Mouse (Mus musculus): ENCODE measurements around the gene Cdk2. TPM values are rescaled to one million over a fixed set of nuclear protein-coding genes. Genes with fewer than 3 reads are reported as not detected.
"Not testable (repeated sequence)": the region's sequence is repeated elsewhere in the genome, so short reads cannot be mapped to it uniquely, and the experiment has no call there.

Cdk2 gene
- total RNA-seq (2022): 1 to 10 TPM; 2.5 to 3.4 (median 2.6) TPM

- DNase-seq (ENCODE audit: low spot score in 2 of 2): peak; percentile 86 to 91
Measured at GRCm38 (mm10) chr10:128704491-128705316, at the start of gene Cdk2. TSS of gene Cdk2 (minus strand) at chr10:128705031.

GRCm38 (mm10) chr10:128748252-128748864 lies 43.5 kb upstream of the Cdk2 start:
- peak; percentile 60 to 63 for DNase-seq (ENCODE audit: low spot score in 2 of 2)

GRCm38 (mm10) chr10:128747646-128748251 lies 42.9 kb upstream of the Cdk2 start, which contains the start of gene Pym1:
TSS of gene Pym1 (plus strand) at chr10:128747889.
- DNase-seq (ENCODE audit: low spot score in 2 of 2): peak; percentile 73 to 79

- DNase-seq (ENCODE audit: low spot score in 2 of 2): no peak
Measured at GRCm38 (mm10) chr10:128746972-128747645, 42.3 kb upstream of the Cdk2 start.

- DNase-seq (ENCODE audit: low spot score in 2 of 2): no peak
Measured at GRCm38 (mm10) chr10:128745946-128746613, 41.2 kb upstream of the Cdk2 start.

- no peak for DNase-seq (ENCODE audit: low spot score in 2 of 2)
Measured at GRCm38 (mm10) chr10:128744680-128745601, 40.1 kb upstream of the Cdk2 start, which contains the start of gene Dgka. TSS of gene Dgka (minus strand) at chr10:128744855.

GRCm38 (mm10) chr10:128744211-128744610 lies 39.4 kb upstream of the Cdk2 start:
- DNase-seq (ENCODE audit: low spot score in 2 of 2): peak in 1 of 2 experiments; percentile 7

GRCm38 (mm10) chr10:128743791-128744191 lies 39.0 kb upstream of the Cdk2 start:
- peak; percentile 22 to 47 for DNase-seq (ENCODE audit: low spot score in 2 of 2)

GRCm38 (mm10) chr10:128743235-128743634 lies 38.4 kb upstream of the Cdk2 start:
- no peak for DNase-seq (ENCODE audit: low spot score in 2 of 2)

- DNase-seq (ENCODE audit: low spot score in 2 of 2): no peak
Measured at GRCm38 (mm10) chr10:128742616-128743015, 37.8 kb upstream of the Cdk2 start.

- DNase-seq (ENCODE audit: low spot score in 2 of 2): no peak
Measured at GRCm38 (mm10) chr10:128740296-128740695, 35.5 kb upstream of the Cdk2 start.

- DNase-seq (ENCODE audit: low spot score in 2 of 2): no peak
Measured at GRCm38 (mm10) chr10:128737435-128737834, 32.6 kb upstream of the Cdk2 start.

- DNase-seq (ENCODE audit: low spot score in 2 of 2): no peak
Measured at GRCm38 (mm10) chr10:128731992-128732391, 27.2 kb upstream of the Cdk2 start.

GRCm38 (mm10) chr10:128731002-128731433 lies 26.2 kb upstream of the Cdk2 start:
- peak; percentile 37 to 60 for DNase-seq (ENCODE audit: low spot score in 2 of 2)

- no peak for DNase-seq (ENCODE audit: low spot score in 2 of 2)
Measured at GRCm38 (mm10) chr10:128728059-128728458, 23.2 kb upstream of the Cdk2 start.

- DNase-seq (ENCODE audit: low spot score in 2 of 2): not testable (repeated sequence)
Measured at GRCm38 (mm10) chr10:128725466-128725865, 20.6 kb upstream of the Cdk2 start.

- DNase-seq (ENCODE audit: low spot score in 2 of 2): no peak
Measured at GRCm38 (mm10) chr10:128715559-128716537, 11.0 kb upstream of the Cdk2 start.

GRCm38 (mm10) chr10:128711318-128711717 lies 6.5 kb upstream of the Cdk2 start:
- not testable (repeated sequence) for DNase-seq (ENCODE audit: low spot score in 2 of 2)

- no peak for DNase-seq (ENCODE audit: low spot score in 2 of 2)
Measured at GRCm38 (mm10) chr10:128705317-128705693, 474 bp upstream of the Cdk2 start.

Measured in gastrocnemius, adult 8-10 months (tissue).